Comparison of ENCODE assay signal across 8 mouse cellular contexts in genomic region chr2:120478600-120478999, GRCm38 (mm10). TPM values are rescaled to one million over a fixed set of nuclear protein-coding genes. Genes with fewer than 3 reads are reported as not detected.
DNase-seq lines count a peak whose midpoint lies in the region; ATAC-seq lines count a peak whose summit lies in the region.

No protein-coding gene starts in this region.

- peaks cover 3% of the 10 kb centered on the region; the same call in 1 of the 2 replicates for H3K27me3 ChIP-seq in kidney, embryonic 15.5 days
- H3K27me3 ChIP-seq in embryonic facial prominence, embryonic 14.5 days (replicated peaks; ENCODE audit: control insufficient read depth, insufficient read depth, low read length), result no peaks in the 10 kb centered on the region

- H3K4me1 ChIP-seq in kidney, embryonic 15.5 days, result peaks cover 14% of the 10 kb centered on the region
- H3K4me1 ChIP-seq in embryonic facial prominence, embryonic 14.5 days (ENCODE audit: control insufficient read depth, insufficient read depth, low read length), result no peaks in the 10 kb centered on the region

- H3K9ac ChIP-seq in kidney, embryonic 15.5 days, result no peak overlapping the region
- H3K9ac ChIP-seq in embryonic facial prominence, embryonic 14.5 days (ENCODE audit: low read depth, low read length), result no peak overlapping the region

- peak; percentile 79 for DNase-seq in kidney, adult 11 months
- peak; percentile 76 for DNase-seq in adrenal gland, postnatal 25 days
- peak; percentile 62 for DNase-seq in embryonic facial prominence, embryonic 14.5 days (ENCODE audit: low spot score)
- DNase-seq in heart, postnatal 4 days, result peak; percentile 87
- peak; percentile 49 to 72 for DNase-seq in left cerebral cortex, postnatal 10 days (ENCODE audit: extremely low spot score in 1 of 2, low spot score in 2 of 2)
- peak; percentile 26 to 48 for DNase-seq in monocyte, adult 2 months (ENCODE audit: low read depth in 1 of 2, low spot score in 2 of 2)
- DNase-seq in testis, postnatal 10 days (ENCODE audit: low spot score), result peak; percentile 85

- no peaks in the 10 kb centered on the region for H3K9me3 ChIP-seq in kidney, embryonic 15.5 days (replicated peaks)
- H3K9me3 ChIP-seq in embryonic facial prominence, embryonic 14.5 days (ENCODE audit: control insufficient read depth, low read length), result 0 out of 2 replicates have a peak, but pooled peaks cover 5% of the 10 kb centered on the region

- H3K4me3 ChIP-seq in kidney, embryonic 15.5 days (replicated peaks), result no peak overlapping the region
- H3K4me3 ChIP-seq in embryonic facial prominence, embryonic 14.5 days (ENCODE audit: low read depth, low read length), result no peak overlapping the region

- WGBS in kidney, embryonic 15.5 days, result 49% methylated on average over 3 of the region's 3 CpGs
- 47% methylated on average over 3 of the region's 3 CpGs for WGBS in embryonic facial prominence, embryonic 14.5 days

- H3K4me2 ChIP-seq in kidney, embryonic 15.5 days, result no peak overlapping the region
- no peak overlapping the region for H3K4me2 ChIP-seq in embryonic facial prominence, embryonic 14.5 days (ENCODE audit: low read depth, low read length)

- no peak for ATAC-seq in kidney, embryonic 15.5 days (replicated peaks; ENCODE audit: low FRiP score)
- no peak for ATAC-seq in embryonic facial prominence, embryonic 14.5 days (ENCODE audit: low read depth)

- no peaks in the 10 kb centered on the region for H3K36me3 ChIP-seq in kidney, embryonic 15.5 days
- H3K36me3 ChIP-seq in embryonic facial prominence, embryonic 14.5 days (ENCODE audit: control insufficient read depth, insufficient read depth, low read length), result no peaks in the 10 kb centered on the region

- H3K27ac ChIP-seq in kidney, embryonic 15.5 days, result no peak overlapping the region
- no peak overlapping the region for H3K27ac ChIP-seq in embryonic facial prominence, embryonic 14.5 days (replicated peaks; ENCODE audit: low read depth, low read length)

- intact Hi-C loops in left cerebral cortex, postnatal 10 days (cut with DNase I), result loop anchor here (5.0 kb wide), 1 partner anchor 189 kb away; no protein-coding TSS in a partner anchor

RNA-seq across cellular contexts. Expression of gene Capn3, which starts 22.8 kb away (rescaled TPM):
- polyA plus RNA-seq in kidney, embryonic 15.5 days (2015; fragmentation: Nextera tagmentation; extraction: Ambion mirVana), result 1.8 and 2.2 TPM in 2 replicates
- 0.36 TPM in 1 of 2 replicates, not detected in the other for total RNA-seq in adrenal gland, postnatal 25 days (2021)
- 4.5 and 6.7 TPM in 2 replicates for polyA plus RNA-seq in embryonic facial prominence, embryonic 14.5 days (2014; fragmentation: Nextera tagmentation; extraction: Ambion mirVana)
- 1 to 10 TPM; 2.5 to 2.9 TPM for total RNA-seq in heart, postnatal 4 days (2021)
- 1 to 10 TPM; 3.0 to 4.7 TPM for total RNA-seq in left cerebral cortex, postnatal 10 days (2021)

Comparison
In these comparisons a context has a peak if more than half of its experiments do, and no peak if none do; other contexts are left out.
1. DNase-seq: peak in every context shown above with its lines; median percentile 87 in heart, postnatal 4 days; 85 in testis, postnatal 10 days; 79 in kidney, adult 11 months; 76 in adrenal gland, postnatal 25 days; 62 in embryonic facial prominence, embryonic 14.5 days; 60 in left cerebral cortex, postnatal 10 days; 37 in monocyte, adult 2 months.